Mouse (Mus musculus) ZHBTc4 (cell line): ENCODE measurements around the gene Eno3.

Experiments used
- DNase-seq: peaks from one replicate; pipeline ENCODE4 v3.0.0-alpha.2; 2011; ENCODE audit warnings: low read depth, low spot score

Eno3 gene

DNA sequence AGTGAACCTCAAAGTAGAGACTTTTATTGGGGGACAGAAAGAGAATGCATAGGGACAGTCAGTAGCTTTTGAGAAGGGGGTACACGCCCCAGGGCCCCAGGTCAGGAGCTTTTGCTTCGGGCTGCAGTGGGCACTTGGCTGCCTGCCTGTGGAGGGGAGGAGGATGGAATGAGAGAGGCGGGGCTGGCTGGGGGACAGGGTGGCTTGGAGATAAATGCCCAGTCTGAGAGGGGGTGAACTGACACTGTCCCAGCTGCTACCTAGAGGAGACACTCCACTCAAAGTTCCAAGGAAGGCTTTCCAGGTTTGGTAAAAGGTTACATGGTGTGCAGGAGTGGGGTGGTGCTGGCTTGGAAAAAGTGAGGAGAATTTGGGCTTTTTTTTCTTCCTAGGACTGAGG lies at the start of gene Eno3:
Eno3 (plus strand) TSS at position 239 of the 400 bp plus-strand sequence.
- no peak for DNase-seq

GRCm38 (mm10) chr11:70607611-70608010 lies 49.4 kb upstream of the Eno3 start:
- no peak for DNase-seq

GRCm38 (mm10) chr11:70608381-70609066 lies 48.5 kb upstream of the Eno3 start:
- peak; percentile 83 for DNase-seq

GRCm38 (mm10) chr11:70610752-70611151 lies 46.2 kb upstream of the Eno3 start:
- DNase-seq: no peak

DNA sequence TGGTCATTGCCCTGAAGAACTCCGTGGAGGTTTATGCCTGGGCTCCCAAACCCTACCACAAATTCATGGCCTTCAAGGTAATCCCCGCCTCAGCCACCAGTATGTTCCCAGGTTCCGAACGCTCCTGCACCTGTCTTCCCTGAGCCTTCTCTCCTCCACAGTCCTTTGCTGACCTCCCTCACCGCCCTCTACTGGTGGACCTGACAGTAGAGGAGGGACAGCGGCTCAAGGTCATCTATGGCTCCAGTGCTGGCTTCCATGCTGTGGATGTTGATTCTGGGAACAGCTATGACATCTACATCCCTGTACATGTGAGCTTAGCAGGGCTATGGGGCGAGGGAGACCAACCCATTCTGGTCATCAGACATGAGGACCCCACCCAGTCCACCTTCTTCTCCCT lies 44.5 kb upstream of the Eno3 start:
- no peak for DNase-seq

DNA sequence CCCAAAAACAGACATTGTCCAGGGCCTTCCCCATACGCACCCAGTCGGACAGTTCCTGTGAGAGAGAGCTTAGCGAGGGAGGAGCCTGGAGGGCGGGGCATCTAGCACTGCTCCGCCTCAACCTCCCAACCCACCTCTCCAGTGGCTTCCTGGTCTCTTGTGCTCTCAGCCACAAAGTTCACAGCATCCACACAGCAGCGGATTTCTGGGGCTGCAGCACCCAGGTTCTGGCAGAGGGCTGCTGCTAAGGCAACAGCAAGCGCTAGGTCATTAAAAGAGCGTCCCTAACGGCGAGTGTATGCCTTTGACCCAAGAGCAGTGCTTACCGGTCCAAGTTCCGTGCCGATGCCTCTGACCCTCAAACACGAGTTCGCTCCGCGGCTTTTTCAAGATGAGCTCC lies 41.9 kb upstream of the Eno3 start:
- peak; percentile 85 for DNase-seq

DNA sequence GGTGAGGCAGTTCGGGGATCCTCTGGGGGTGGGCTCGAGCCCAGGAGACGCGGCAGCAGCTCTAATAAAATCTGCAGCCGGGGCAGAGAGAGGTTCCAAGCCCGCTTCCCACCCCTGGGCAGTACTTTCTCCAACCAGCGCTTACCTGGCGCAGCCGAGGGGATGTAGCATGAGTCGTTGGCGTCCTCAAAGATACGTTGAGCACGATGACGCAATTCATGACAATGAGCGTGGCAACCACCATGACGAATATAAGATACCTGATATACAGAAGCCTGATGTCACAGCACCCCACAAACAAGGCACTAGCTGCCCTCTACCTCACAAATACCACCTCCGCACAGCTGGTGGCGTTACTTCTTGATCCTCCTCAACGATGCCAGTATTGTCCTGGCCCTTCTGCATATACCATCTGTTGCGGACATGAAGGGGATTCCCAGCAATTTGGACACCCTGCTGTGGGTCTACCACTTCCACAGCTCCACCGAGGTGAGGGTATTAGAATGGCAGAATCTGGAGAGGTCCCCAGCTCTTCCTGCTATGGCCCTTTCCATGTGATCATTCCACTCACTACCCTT lies 41.4 kb upstream of the Eno3 start, which contains the start of gene 4930544D05Rik:
4930544D05Rik (plus strand) TSS at position 333 of the 578 bp plus-strand sequence.
- DNase-seq: peak; percentile 31

GRCm38 (mm10) chr11:70619101-70619500 lies 37.9 kb upstream of the Eno3 start, which contains the start of gene Chrne:
Gene Chrne, minus strand, starts transcription at chr11:70619216.
- DNase-seq: no peak

DNA sequence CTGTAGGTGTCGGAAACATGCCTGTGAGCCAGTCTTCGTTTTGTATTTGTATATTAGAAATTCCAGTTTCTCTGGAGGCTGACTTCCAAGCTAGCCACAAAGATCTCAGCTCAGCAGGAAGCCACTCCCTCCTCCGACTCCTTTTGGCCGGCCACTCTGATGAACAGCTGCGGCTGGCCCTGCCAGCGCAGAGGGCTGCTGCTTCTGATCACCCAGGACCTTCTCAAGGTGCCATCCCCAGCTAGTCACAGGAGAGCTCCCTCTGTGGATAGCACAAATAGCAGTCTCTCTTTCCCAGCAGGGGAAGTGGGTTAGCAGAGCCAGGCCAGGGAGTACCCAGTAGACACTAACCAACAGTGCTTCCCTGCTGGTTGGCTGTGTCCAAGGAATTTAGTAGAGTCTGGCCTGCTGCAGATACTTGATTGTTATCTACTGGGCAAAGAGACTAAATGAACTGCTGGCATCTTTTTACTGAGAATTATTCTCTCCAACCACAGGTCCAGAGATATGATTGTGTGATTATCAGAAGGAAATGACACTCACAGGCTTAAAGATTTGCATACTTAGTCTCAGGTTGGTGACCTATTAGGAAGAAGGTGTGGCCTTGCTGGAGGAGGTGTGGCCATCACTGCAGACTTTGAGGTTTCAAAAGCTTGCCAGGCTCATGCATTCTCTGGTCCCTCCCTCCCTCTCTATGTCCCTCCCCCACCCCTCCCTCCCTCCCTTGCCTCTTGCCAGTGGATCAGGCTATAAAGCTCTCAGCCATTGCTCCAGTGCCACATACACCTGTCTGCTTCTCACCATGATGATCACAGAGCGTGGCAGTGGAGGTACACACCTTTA lies 34.8 kb upstream of the Eno3 start:
- peak; percentile 83 for DNase-seq

DNA sequence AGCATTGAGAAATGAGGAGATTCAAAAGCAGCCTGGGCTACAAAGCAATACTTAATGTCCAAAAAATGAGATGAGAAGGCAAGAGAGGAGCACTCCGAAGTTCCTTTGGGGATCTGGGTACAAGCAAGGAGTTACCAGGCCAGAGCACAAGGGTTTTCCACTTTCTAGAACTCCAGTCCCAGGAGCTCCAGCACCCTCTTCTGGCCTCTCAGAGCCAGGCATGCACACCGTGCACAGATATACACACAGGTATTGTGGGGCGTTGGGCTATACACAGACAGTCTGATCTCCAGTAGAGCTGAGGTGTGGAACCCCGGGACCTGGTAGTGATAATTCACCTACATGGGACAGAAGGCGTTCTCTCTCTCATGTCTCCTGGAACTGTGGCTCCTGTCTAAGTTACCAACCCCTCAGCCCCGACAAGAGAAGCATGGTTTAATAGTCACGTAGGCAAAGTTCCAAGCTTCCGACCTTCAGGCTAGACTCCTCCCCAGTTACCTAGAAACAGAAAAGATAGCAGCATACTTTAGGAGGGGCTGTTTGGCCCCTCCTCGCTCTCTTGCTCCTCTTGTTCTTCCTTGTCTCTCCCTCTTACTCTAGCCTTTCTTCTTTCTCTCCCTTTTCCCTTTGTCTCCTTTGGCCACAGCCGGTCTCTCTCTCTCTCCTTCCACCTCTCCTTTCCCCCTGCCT lies 33.8 kb upstream of the Eno3 start:
- peak; percentile 86 for DNase-seq

- DNase-seq: peak; percentile 77
Measured at GRCm38 (mm10) chr11:70625473-70625872, 31.5 kb upstream of the Eno3 start.

DNA sequence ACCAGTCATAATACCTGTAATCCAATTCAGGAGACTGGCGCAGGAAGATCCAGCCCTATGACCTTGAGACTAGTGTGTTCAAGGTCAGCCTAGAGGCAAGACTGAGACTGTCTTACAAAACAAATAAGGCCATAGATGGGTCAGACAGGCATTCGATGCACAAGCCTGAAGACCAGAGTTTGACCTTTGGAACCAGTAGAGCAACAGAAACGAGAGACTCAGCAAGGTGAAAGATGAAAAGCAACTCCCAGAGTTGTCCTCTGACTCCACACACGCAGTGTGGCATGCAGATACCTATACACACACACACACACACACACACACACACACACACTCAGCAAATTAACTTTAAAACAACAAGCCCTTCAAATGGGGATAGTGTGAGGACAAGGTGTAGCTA lies 30.1 kb upstream of the Eno3 start:
- DNase-seq: peak; percentile 41

GRCm38 (mm10) chr11:70628431-70628830 lies 28.6 kb upstream of the Eno3 start:
- no peak for DNase-seq

DNA sequence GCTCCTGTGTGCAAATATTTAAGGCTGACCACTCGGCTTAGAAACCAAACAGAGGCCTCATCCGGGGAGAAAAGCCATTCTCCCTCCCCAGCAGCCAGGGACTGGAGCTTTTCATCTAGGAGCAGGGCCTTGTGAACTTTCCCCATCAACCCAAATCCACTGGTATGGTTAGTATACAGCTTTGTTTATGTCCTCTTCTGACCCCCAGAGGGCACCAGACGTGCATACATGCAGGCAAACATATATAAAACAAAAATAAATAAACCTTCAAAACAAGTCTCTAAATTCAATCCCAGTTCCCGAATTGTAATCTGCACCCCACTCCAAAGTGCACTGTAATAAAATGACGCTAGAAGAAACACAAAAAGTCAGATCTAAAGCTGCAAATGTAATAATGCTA lies 27.4 kb upstream of the Eno3 start:
- peak; percentile 42 for DNase-seq

GRCm38 (mm10) chr11:70630129-70630528 lies 26.9 kb upstream of the Eno3 start:
- no peak for DNase-seq

DNA sequence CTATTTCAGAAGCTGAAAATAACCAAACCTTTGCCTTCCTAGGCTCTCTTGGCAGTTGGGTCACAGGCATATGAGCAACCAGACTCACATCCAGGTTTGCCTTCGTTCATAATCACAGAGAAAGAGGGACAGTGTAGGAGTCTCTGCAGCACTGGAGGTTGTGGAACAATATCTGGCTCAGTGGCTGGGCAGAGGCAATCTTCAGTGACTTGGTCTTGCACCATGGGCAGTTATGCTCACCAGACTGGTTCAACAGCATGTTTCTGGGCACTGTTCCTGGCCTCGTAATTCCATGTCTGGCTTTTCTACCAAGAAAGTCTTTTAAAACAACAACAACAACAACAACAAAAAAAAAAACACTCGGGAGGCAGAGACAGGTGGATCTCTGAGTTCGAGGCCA lies 21.4 kb upstream of the Eno3 start:
- DNase-seq: no peak

DNA sequence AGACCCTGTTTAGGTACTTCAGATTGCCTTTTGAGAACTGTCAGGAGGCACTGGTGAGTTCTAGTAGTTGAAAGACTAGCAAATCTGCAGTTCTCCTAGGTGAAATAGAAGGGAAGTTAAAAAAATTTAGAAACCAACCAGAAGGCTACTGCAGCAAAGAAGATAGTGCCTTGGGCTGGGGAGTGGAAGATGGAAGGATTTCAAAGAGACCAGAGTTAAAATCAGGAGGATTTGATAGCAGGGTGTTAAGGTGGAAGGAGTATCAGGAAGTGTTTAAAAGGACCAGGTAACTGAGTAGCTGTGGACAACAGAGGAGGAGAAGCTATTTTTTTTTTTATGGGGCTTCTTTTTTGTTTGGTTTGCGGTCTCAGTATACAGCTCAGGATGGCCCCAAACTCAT lies 19.2 kb upstream of the Eno3 start:
- DNase-seq: no peak

GRCm38 (mm10) chr11:70638293-70638692 lies 18.7 kb upstream of the Eno3 start:
- no peak for DNase-seq

- no peak for DNase-seq
Measured at GRCm38 (mm10) chr11:70638714-70639278, 18.2 kb upstream of the Eno3 start, which contains the start of gene Gp1ba. Gene Gp1ba, plus strand, starts transcription at chr11:70639122.

GRCm38 (mm10) chr11:70639976-70640375 lies 17.0 kb upstream of the Eno3 start:
- no peak for DNase-seq

DNA sequence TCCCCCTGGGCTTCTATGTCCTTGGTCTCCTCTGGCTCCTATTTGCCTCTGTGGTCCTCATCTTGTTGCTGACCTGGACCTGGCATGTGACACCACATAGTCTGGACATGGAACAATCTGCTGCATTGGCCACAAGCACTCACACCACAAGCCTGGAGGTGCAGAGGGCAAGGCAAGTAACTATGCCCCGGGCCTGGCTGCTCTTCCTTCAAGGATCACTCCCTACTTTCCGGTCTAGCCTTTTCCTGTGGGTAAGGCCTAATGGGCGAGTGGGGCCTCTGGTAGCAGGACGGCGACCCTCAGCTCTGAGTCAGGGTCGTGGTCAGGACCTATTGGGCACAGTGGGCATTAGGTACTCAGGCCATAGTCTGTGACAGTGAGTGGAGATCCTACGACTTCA lies 15.8 kb upstream of the Eno3 start:
- no peak for DNase-seq
